Mouse (Mus musculus) kidney, embryonic 16.5 days (tissue): Measurements from ENCODE around the gene Olfr307. TPM values are rescaled to one million over a fixed set of nuclear protein-coding genes. Genes with fewer than 3 reads are reported as not detected.

Source experiments
- microRNA-seq: library from miRNA; unstranded; fragments of <30 nt; microRNA quantifications from one replicate; pipeline ENCODE4, GENCODE M21; 2016
- polyA plus RNA-seq: library from polyadenylated mRNA; unstranded; fragments of >200 nt; fragmentation: Nextera tagmentation; extraction: Ambion mirVana; gene quantifications from 2 replicates; pipeline ENCODE4 v1.2.1, GENCODE M21; 2015

Olfr307 gene
- polyA plus RNA-seq, 1 experiment from 2014 or later = not detected

Small RNA genes within 50 kb of the gene (microRNA-seq; reads per million reads assigned to microRNA genes)
- not detected for gene Gm23192

Other genes starting within 250 kb of the Olfr307 start
- gene Vmn2r75, start 165.8 kb downstream of the Olfr307 start, polyA plus RNA-seq = not detected in 2 replicates
- not detected in 2 replicates for gene Vmn2r76, start 91.3 kb downstream of the Olfr307 start, polyA plus RNA-seq
- not detected in 2 replicates for gene Olfr310, start 60.4 kb downstream of the Olfr307 start, polyA plus RNA-seq
- not detected in 2 replicates for gene Olfr309, start 23.9 kb downstream of the Olfr307 start, polyA plus RNA-seq
- not detected in 2 replicates for gene Olfr308, start 12.0 kb downstream of the Olfr307 start, polyA plus RNA-seq
- not detected in 2 replicates for gene Olfr305, start 29.3 kb upstream of the Olfr307 start, polyA plus RNA-seq
- not detected in 2 replicates for gene Olfr304, start 49.1 kb upstream of the Olfr307 start, polyA plus RNA-seq
- gene Olfr303, start 60.2 kb upstream of the Olfr307 start, polyA plus RNA-seq = not detected in 2 replicates
- not detected in 2 replicates for gene Olfr301, start 66.3 kb upstream of the Olfr307 start, polyA plus RNA-seq
- not detected in 2 replicates for gene Olfr299, start 122.3 kb upstream of the Olfr307 start, polyA plus RNA-seq
- not detected in 2 replicates for gene Olfr298, start 154.9 kb upstream of the Olfr307 start, polyA plus RNA-seq
- gene Olfr297, start 182.4 kb upstream of the Olfr307 start, polyA plus RNA-seq = not detected in 2 replicates
- gene Olfr295, start 246.3 kb upstream of the Olfr307 start, polyA plus RNA-seq = not detected in 2 replicates